Mouse (Mus musculus) liver, adult 2 months (tissue): Measurements from ENCODE around the gene Lyar.

Experiments
- CTCF ChIP-seq: fragments of 200-500 bp; IDR thresholded peaks from 2 replicates; pipeline ENCODE4 v1.5.1; 2011; ENCODE audit warnings: low read depth, low read length, control low read depth
- POLR2A ChIP-seq: fragments of 200-500 bp; IDR thresholded peaks from 2 replicates; pipeline ENCODE4 v1.6.1; 2011; ENCODE audit warnings: low read length, control low read depth; ENCODE audit not compliant: insufficient read depth; ENCODE audit errors: extremely low read depth

- TF ChIP-seq CTCF, result no peak
- TF ChIP-seq POLR2A, result no peak
Measured at GRCm38 (mm10) chr5:38211691-38212090, 8.6 kb upstream of the Lyar start.
